Mouse (Mus musculus) kidney, embryonic 15.5 days (tissue): ENCODE results near the gene Ube2a. TPM values are rescaled to one million over a fixed set of nuclear protein-coding genes. Genes with fewer than 3 reads are reported as not detected.
A peak's percentile ranks its signal among the peaks of the same experiment; 100 is the strongest.

Experiments
- ATAC-seq: fragments of 200-750 bp; cut with Nextera tagmentation; replicated peaks from 2 replicates; pipeline ENCODE4 v1.8.0; 2017; ENCODE audit warnings: moderate TSS enrichment; ENCODE audit not compliant: low FRiP score
- H3K27ac ChIP-seq: fragments of 300-500 bp; sonication (generic); 2 replicates; pipeline ENCODE4 v1.5.1; 2015; ENCODE audit warnings: mild to moderate bottlenecking, inconsistent platforms
- H3K27me3 ChIP-seq: fragments of 300-500 bp; sonication (generic); 2 replicates; pipeline ENCODE4 v1.6.1; 2015; ENCODE audit warnings: inconsistent platforms
- H3K36me3 ChIP-seq: fragments of 300-500 bp; sonication (generic); 2 replicates; pipeline ENCODE4 v1.6.1; 2015; ENCODE audit warnings: inconsistent platforms
- H3K4me1 ChIP-seq: fragments of 300-500 bp; sonication (generic); 2 replicates; pipeline ENCODE4 v1.6.1; 2015; ENCODE audit warnings: inconsistent platforms
- H3K4me2 ChIP-seq: fragments of 300-500 bp; sonication (generic); 2 replicates; pipeline ENCODE4 v1.6.1; 2015; ENCODE audit warnings: moderate library complexity, mild to moderate bottlenecking, inconsistent platforms
- H3K4me3 ChIP-seq: fragments of 300-500 bp; sonication (generic); replicated peaks from 2 replicates; pipeline ENCODE4 v1.5.1; 2015; ENCODE audit warnings: mild to moderate bottlenecking, inconsistent platforms
- H3K9ac ChIP-seq: fragments of 300-500 bp; sonication (generic); 2 replicates; pipeline ENCODE4 v1.6.1; 2015; ENCODE audit warnings: mild to moderate bottlenecking, inconsistent platforms
- H3K9me3 ChIP-seq: fragments of 300-500 bp; sonication (generic); replicated peaks from 2 replicates; pipeline ENCODE4 v1.6.1; 2016; ENCODE audit warnings: inconsistent platforms
- WGBS: fragments of 180-500 bp; shearing (Covaris S2); methylation state at CpG from one replicate; pipeline ENCODE4 v1.1.7; 2015; ENCODE audit warnings: mixed read lengths; 5-methylcytosine and 5-hydroxymethylcytosine counted together
- polyA plus RNA-seq: library from polyadenylated mRNA; unstranded; fragments of >200 nt; fragmentation: Nextera tagmentation; extraction: Ambion mirVana; gene quantifications from 2 replicates; pipeline ENCODE4 v1.2.1, GENCODE M21; 2015

Ube2a gene
- 103 and 118 TPM in 2 replicates for polyA plus RNA-seq

- Histone ChIP-seq H3K27me3 (no peaks in the 10 kb centered on the region), H3K4me2 (peak within 1 kb of the TSS; percentile 63), H3K9me3 (no peaks in the 10 kb centered on the region), H3K4me3 (peak within 1 kb of the TSS; percentile 70), H3K4me1 (peaks cover 6% of the 10 kb centered on the region; the same call in 1 of the 2 replicates), H3K9ac (peak within 1 kb of the TSS; percentile 73), H3K27ac (peak within 1 kb of the TSS; percentile 83), H3K36me3 (peaks cover 9% of the 10 kb centered on the region; the same call in 1 of the 2 replicates)
- WGBS = 23% methylated on average over 8 of the region's 8 CpGs
- no peak; the same call in 1 of the 2 replicates for ATAC-seq
Observed at GRCm38 (mm10) chrX:36873765-36874164, at the start of gene Ube2a, which contains the start of gene C330007P06Rik. Gene Ube2a (plus strand): TSS chrX:36873900. Gene C330007P06Rik (minus strand): TSS chrX:36874111.

GRCm38 (mm10) chrX:36823932-36824711, 49.6 kb upstream of the Ube2a start:
- Histone ChIP-seq H3K27me3 (no peaks in the 10 kb centered on the region), H3K36me3 (no peaks in the 10 kb centered on the region), H3K9me3 (no peaks in the 10 kb centered on the region), H3K9ac (no peak overlapping the region), H3K27ac (no peak overlapping the region), H3K4me3 (no peak overlapping the region), H3K4me1 (no peaks in the 10 kb centered on the region), H3K4me2 (no peak overlapping the region)
- WGBS = 83% methylated on average over 10 of the region's 10 CpGs
- no peak for ATAC-seq

- Histone ChIP-seq H3K4me3 (no peak overlapping the region), H3K4me2 (no peak overlapping the region), H3K36me3 (no peaks in the 10 kb centered on the region), H3K27me3 (no peaks in the 10 kb centered on the region), H3K4me1 (no peaks in the 10 kb centered on the region), H3K9ac (no peak overlapping the region), H3K27ac (no peak overlapping the region), H3K9me3 (no peaks in the 10 kb centered on the region)
- no peak for ATAC-seq
- WGBS = 57% methylated on average over 2 of the region's 2 CpGs
Observed at GRCm38 (mm10) chrX:36825032-36825431, 48.7 kb upstream of the Ube2a start.

- Histone ChIP-seq H3K9ac (no peak overlapping the region), H3K27me3 (no peaks in the 10 kb centered on the region), H3K4me1 (no peaks in the 10 kb centered on the region), H3K9me3 (no peaks in the 10 kb centered on the region), H3K36me3 (no peaks in the 10 kb centered on the region), H3K4me3 (no peak overlapping the region), H3K27ac (no peak overlapping the region), H3K4me2 (no peak overlapping the region)
- WGBS = 90% methylated on average over 4 of the region's 5 CpGs
- ATAC-seq = no peak
Observed at GRCm38 (mm10) chrX:36826873-36827272, 46.8 kb upstream of the Ube2a start.

- no peaks in the 10 kb centered on the region for H3K4me1 ChIP-seq
- ATAC-seq = no peak
- no peaks in the 10 kb centered on the region for H3K27me3 ChIP-seq
- no peaks in the 10 kb centered on the region for H3K9me3 ChIP-seq
- H3K4me2 ChIP-seq = no peak overlapping the region
- no peaks in the 10 kb centered on the region for H3K36me3 ChIP-seq
- no peak overlapping the region for H3K4me3 ChIP-seq
- no peak overlapping the region for H3K9ac ChIP-seq
- WGBS = 29% methylated on average over 5 of the region's 5 CpGs
- H3K27ac ChIP-seq = no peak overlapping the region
Observed at GRCm38 (mm10) chrX:36830271-36830670, 43.4 kb upstream of the Ube2a start.

- no peak overlapping the region for H3K9ac ChIP-seq
- no peak overlapping the region for H3K27ac ChIP-seq
- 60% methylated on average over 4 of the region's 4 CpGs for WGBS
Observed at GRCm38 (mm10) chrX:36831632-36832031, 42.1 kb upstream of the Ube2a start.

GRCm38 (mm10) chrX:36833397-36834084, 40.2 kb upstream of the Ube2a start:
- Histone ChIP-seq H3K36me3 (no peaks in the 10 kb centered on the region), H3K4me3 (peak overlapping the region; percentile 25), H3K9me3 (no peaks in the 10 kb centered on the region), H3K4me2 (peak overlapping the region; percentile 47), H3K27me3 (no peaks in the 10 kb centered on the region), H3K27ac (0 out of 2 replicates have a peak overlapping the region, but pooled peaks have one; percentile 6), H3K9ac (0 out of 2 replicates have a peak overlapping the region, but pooled peaks have one; percentile 21), H3K4me1 (no peaks in the 10 kb centered on the region)
- peak; percentile 66; the same call in 1 of the 2 replicates for ATAC-seq
- 34% methylated on average over 19 of the region's 19 CpGs for WGBS

More at GRCm38 (mm10) chrX:36831632-36832031, 42.1 kb upstream of the Ube2a start:
- H3K4me2 ChIP-seq = no peak overlapping the region
- no peaks in the 10 kb centered on the region for H3K36me3 ChIP-seq
- no peaks in the 10 kb centered on the region for H3K4me1 ChIP-seq
- no peaks in the 10 kb centered on the region for H3K27me3 ChIP-seq
- no peak for ATAC-seq
- no peak overlapping the region for H3K4me3 ChIP-seq
- no peaks in the 10 kb centered on the region for H3K9me3 ChIP-seq

- Histone ChIP-seq H3K36me3 (no peaks in the 10 kb centered on the region), H3K9me3 (no peaks in the 10 kb centered on the region), H3K27me3 (no peaks in the 10 kb centered on the region), H3K4me1 (no peaks in the 10 kb centered on the region), H3K27ac (no peak overlapping the region), H3K4me3 (no peak overlapping the region), H3K4me2 (no peak overlapping the region), H3K9ac (no peak overlapping the region)
- 58% methylated on average over 6 of the region's 6 CpGs for WGBS
- no peak for ATAC-seq
Observed at GRCm38 (mm10) chrX:36837069-36837676, 36.5 kb upstream of the Ube2a start.

- Histone ChIP-seq H3K27ac (0 out of 2 replicates have a peak overlapping the region, but pooled peaks have one; percentile 51), H3K4me3 (no peak overlapping the region), H3K4me2 (no peak overlapping the region), H3K27me3 (no peaks in the 10 kb centered on the region), H3K4me1 (no peaks in the 10 kb centered on the region), H3K9ac (no peak overlapping the region), H3K9me3 (no peaks in the 10 kb centered on the region), H3K36me3 (no peaks in the 10 kb centered on the region)
- 73% methylated on average over 7 of the region's 7 CpGs for WGBS
- ATAC-seq = no peak
Observed at GRCm38 (mm10) chrX:36839391-36839790, 34.3 kb upstream of the Ube2a start.

- no peak overlapping the region for H3K4me3 ChIP-seq
- H3K27ac ChIP-seq = no peak overlapping the region
- no peak for ATAC-seq
- WGBS = 88% methylated on average over 6 of the region's 6 CpGs
- H3K4me2 ChIP-seq = no peak overlapping the region
- no peaks in the 10 kb centered on the region for H3K27me3 ChIP-seq
- no peaks in the 10 kb centered on the region for H3K4me1 ChIP-seq
- no peaks in the 10 kb centered on the region for H3K36me3 ChIP-seq
- H3K9me3 ChIP-seq = no peaks in the 10 kb centered on the region
- no peak overlapping the region for H3K9ac ChIP-seq
Observed at GRCm38 (mm10) chrX:36841698-36842097, 32.0 kb upstream of the Ube2a start.

GRCm38 (mm10) chrX:36843346-36843990, 30.2 kb upstream of the Ube2a start:
- Histone ChIP-seq H3K27me3 (no peaks in the 10 kb centered on the region), H3K4me3 (no peak overlapping the region), H3K4me2 (no peak overlapping the region), H3K27ac (no peak overlapping the region), H3K9ac (no peak overlapping the region), H3K36me3 (no peaks in the 10 kb centered on the region), H3K9me3 (no peaks in the 10 kb centered on the region), H3K4me1 (no peaks in the 10 kb centered on the region)
- WGBS = 66% methylated on average over 4 of the region's 4 CpGs
- no peak for ATAC-seq
